Mouse (Mus musculus) skeletal muscle tissue, postnatal 0 days (tissue): ENCODE data around the gene 6030498E09Rik. TPM values are rescaled to one million over a fixed set of nuclear protein-coding genes. Genes with fewer than 3 reads are reported as not detected.

Source experiments
- microRNA-seq, 2 experiments: library from miRNA; unstranded; fragments of <30 nt; microRNA quantifications; one replicate each; pipeline ENCODE4; 2016
- polyA plus RNA-seq: library from polyadenylated mRNA; unstranded; fragments of >200 nt; fragmentation: Nextera tagmentation; extraction: Ambion mirVana; gene quantifications from 2 replicates; pipeline ENCODE4 v1.2.1, GENCODE M21; 2015

Gene 6030498E09Rik
- not detected in 2 replicates for polyA plus RNA-seq

DNA sequence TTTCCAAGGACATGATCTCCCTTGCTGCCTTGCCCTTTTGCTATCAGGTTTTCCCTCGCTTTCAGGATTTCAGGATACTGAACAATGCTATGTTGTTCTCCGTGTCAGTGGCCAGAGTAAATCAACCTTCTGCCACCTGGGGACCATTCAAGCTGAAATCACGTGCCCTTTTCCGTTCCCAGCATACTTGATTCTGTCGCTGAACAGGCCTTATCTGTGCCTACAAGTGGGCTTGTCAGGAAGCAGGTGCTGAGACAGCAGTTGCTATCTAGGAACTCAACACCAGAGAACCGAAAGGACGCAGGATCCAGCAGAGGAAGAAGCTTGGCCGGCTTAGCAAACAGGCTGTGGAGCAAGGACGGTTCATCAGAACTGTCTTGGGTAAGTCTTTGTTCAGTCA, at the start of gene 6030498E09Rik:
6030498E09Rik (plus strand) TSS at position 194 of the 400 bp plus-strand sequence.

Small RNA genes within 50 kb of the gene (microRNA-seq; reads per million reads assigned to microRNA genes)
- gene Gm25642: 0 reads per million in 2 experiments

Other genes with a start within 250 kb of the 6030498E09Rik start
- gene Cul4b, start 196.5 kb upstream of the 6030498E09Rik start, polyA plus RNA-seq: 9.4 and 10.1 TPM in 2 replicates
- gene Mcts1, start 172.1 kb upstream of the 6030498E09Rik start, polyA plus RNA-seq: 75.3 and 86.2 TPM in 2 replicates
- 23.3 and 24.9 TPM in 2 replicates for gene C1galt1c1, start 137.6 kb upstream of the 6030498E09Rik start, polyA plus RNA-seq